Mouse (Mus musculus) ovary, postnatal 14 days (tissue): Measurements from ENCODE around the gene Vps37b.
A peak's percentile ranks its signal among the peaks of the same experiment; 100 is the strongest.

Source experiments
- DNase-seq: peaks from one replicate; pipeline ENCODE4 v3.0.0; 2022; ENCODE audit warnings: low spot score

Vps37b gene

DNA sequence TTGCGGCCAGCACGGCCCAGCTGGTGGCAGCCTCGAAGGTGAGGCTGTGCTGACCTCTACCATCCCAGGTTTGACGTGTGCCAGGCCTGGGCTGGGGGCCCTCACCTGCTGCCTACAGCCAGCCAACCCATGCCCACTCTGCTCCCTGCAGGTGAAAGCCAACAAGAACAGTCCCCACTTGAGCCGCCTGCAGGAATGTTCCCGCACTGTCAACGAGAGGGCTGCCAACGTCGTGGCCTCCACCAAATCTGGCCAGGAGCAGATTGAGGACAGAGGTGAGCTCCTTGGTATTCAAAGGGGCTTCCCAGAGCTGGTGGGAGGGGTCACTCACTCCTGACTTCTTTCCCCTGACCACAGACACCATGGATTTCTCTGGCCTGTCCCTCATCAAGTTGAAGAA lies 30.8 kb downstream of the Vps37b start:
- no peak for DNase-seq

DNA sequence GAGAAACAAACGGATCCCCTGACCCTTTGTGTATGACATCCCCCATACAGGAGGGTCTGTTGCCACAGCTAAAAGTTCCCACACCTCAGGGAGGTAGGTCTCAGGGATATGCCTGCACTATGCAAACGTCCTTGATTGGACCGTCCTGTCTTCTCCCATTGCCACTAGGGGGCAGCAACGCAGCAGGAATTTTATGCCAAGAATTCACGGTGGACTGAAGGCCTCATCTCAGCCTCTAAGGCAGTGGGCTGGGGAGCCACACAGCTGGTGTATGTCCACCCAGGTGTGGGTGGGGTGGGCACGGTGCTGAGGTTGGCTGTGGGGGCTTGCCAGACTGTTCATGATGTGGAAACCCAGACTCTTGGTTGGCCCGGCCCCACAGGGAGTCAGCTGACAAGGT lies 31.2 kb downstream of the Vps37b start:
- DNase-seq: peak; percentile 94

- no peak for DNase-seq
Measured at GRCm38 (mm10) chr5:123998370-123998769, 33.7 kb downstream of the Vps37b start.

DNA sequence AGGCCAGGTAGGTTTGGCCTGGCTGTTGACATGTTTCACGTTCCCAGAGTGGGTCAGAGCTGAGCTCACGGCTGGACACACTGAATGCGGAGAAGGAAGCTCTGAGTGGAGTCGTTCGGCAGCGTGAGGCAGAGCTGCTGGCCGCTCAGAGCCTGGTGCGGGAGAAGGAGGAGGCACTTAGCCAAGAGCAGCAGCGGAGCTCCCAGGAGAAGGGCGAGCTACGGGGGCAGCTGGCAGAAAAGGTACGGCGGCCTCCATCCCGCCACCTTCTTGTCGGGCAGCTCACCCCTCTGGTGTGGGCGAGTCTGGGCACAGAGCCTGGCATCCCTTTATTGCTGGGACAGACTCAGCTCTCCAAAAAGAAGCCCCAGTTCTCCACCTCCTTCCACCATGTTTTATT lies 34.3 kb downstream of the Vps37b start:
- no peak for DNase-seq

- DNase-seq: no peak
Measured at GRCm38 (mm10) chr5:123997211-123997751, 34.8 kb downstream of the Vps37b start.

GRCm38 (mm10) chr5:123996695-123997094 lies 35.4 kb downstream of the Vps37b start:
- no peak for DNase-seq

DNA sequence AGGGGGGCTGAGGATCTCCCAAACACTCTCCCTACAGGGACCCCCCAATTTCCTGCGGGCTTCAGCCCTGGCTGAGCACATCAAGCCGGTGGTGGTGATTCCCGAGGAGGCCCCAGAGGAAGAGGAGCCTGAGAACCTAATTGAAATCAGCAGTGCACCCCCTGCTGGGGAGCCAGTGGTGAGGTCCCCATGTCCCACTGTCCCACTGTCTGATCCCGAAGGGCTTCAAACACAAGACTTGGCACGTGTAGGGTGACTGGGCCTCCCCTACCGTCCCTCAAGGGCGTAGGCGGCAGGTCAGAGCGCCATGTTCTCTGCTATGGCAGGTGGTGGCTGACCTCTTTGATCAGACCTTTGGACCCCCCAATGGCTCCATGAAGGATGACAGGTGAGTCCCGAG lies 35.9 kb downstream of the Vps37b start:
- DNase-seq: no peak

- DNase-seq: no peak
Measured at GRCm38 (mm10) chr5:123995388-123995787, 36.7 kb downstream of the Vps37b start.

DNA sequence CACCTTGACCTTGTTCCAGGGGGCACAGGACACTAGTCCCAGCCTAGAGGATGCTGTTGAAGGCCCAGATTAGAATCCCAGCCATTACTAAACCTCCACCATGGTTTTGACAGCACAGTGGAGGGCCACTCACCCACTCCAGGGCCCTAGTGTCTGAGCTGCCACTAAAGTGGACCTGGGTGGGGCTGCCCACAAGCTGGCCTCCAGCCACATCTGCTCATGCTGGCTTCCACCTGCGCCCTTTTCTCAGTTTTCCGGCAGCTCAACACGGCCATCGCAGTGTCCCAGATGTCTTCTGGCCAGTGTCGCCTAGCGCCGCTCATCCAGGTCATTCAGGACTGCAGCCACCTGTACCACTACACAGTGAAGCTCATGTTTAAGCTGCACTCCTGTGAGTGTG lies 37.6 kb downstream of the Vps37b start:
- DNase-seq: no peak

- no peak for DNase-seq
Measured at GRCm38 (mm10) chr5:123993263-123994036, 38.6 kb downstream of the Vps37b start.

DNA sequence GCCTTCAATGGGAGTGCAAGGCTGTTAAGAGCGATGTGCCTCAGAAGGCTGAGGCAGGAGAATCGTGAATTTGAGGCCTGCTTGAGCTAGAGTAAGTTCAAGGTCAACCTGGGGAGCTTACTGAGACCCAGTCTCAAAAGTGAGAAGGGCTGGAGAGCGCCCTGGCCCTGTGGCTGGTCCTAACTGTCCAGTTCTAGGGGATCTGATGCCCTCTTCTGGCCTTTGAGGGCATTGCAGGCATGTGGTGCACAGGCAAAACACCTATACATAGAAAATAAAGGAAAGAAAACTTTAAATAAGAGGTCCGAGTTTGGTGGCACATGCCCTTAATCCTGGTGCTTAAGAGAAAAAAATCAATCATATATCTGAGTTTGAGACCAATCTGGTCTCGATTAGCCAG lies 39.3 kb downstream of the Vps37b start:
- peak; percentile 86 for DNase-seq

GRCm38 (mm10) chr5:123992193-123992637 lies 39.9 kb downstream of the Vps37b start:
- no peak for DNase-seq

GRCm38 (mm10) chr5:123991321-123991720 lies 40.7 kb downstream of the Vps37b start:
- DNase-seq: no peak

- DNase-seq: no peak
Measured at GRCm38 (mm10) chr5:123989941-123990885, 41.9 kb downstream of the Vps37b start.

GRCm38 (mm10) chr5:123987511-123987910 lies 44.6 kb downstream of the Vps37b start:
- no peak for DNase-seq

- DNase-seq: no peak
Measured at GRCm38 (mm10) chr5:123986925-123987324, 45.1 kb downstream of the Vps37b start.

DNA sequence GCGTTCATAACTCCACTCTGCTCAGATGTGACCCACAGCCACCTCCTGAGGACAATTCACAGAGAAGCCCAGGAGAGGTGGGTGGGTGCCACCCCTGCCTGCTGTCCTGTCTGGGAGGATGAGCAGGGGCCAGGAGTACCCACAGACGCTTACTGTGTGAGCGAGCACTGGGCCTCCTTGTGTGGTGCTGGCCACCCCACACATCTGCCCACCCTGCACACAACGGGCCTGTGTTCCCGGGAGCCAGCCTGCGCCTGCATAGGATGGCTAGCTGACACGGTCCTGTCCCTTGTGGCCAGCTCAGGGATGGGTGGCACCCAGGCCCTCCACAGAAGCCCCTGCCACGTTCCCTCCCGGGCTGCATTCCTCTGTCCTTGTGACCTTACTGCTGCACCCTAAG lies 46.6 kb downstream of the Vps37b start:
- DNase-seq: no peak

- DNase-seq: no peak
Measured at GRCm38 (mm10) chr5:123982838-123983237, 49.2 kb downstream of the Vps37b start.

- no peak for DNase-seq
Measured at GRCm38 (mm10) chr5:123981250-123981554, 50.9 kb downstream of the Vps37b start.

DNA sequence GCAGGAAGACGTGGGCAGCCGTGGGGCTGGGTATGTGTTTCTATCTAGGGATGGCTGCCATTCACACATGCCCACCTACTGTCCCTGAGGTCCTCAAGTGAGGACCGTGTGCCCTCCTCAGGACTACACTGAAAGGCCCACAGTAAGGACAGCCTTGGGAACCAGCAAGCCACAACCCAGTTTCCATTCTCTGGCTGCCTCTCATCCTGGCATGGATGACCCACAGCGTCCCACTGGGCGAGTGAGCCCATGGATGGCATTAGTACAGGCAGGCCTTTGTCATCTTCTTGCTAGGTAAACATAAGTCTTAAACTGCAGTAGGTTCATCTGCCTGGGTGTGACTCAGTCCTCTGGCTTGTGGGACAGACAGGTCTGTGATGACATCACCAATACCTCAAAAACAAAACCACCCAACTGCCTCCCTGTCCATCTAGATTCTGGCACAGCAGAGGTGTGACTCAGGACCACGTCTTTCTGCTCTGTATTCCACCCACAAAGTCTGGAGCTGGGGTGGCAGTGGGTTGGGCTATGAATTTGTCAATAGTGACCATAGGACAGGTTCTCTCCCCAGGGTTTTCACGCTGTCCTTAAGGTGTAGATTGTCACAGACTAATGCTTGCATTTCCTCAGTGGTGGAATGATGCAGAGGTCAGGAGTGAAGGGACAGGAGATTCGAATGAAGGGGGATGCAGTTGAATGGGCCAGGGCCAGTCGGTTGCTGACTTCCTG lies 51.4 kb downstream of the Vps37b start:
- no peak for DNase-seq

DNA sequence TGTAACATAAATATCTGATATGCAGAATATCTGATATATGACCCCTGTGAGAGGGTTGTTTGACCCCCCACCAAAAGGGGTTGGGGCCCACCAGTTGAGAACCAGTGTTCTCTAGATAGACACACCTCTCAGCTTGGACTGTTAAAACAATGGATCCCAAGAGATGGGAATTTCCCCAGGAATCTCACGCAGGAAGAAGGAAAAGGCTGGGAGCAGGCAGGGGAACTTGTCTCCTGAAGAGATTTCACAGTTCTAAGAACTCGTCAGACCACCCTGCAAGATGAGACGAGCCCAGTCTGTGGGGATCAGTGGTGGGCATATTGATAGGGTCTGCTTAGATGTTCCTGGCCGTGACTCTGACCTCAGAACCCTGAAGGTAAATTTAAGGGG lies 52.1 kb downstream of the Vps37b start:
- DNase-seq: no peak
